Mouse (Mus musculus): ENCODE measurements around the gene Fam221a. TPM values are rescaled to one million over a fixed set of nuclear protein-coding genes. Genes with fewer than 3 reads are reported as not detected.

Gene Fam221a
- polyA plus RNA-seq (2012; rRNA removed), result 5.2 and 5.9 TPM in 2 replicates

DNA sequence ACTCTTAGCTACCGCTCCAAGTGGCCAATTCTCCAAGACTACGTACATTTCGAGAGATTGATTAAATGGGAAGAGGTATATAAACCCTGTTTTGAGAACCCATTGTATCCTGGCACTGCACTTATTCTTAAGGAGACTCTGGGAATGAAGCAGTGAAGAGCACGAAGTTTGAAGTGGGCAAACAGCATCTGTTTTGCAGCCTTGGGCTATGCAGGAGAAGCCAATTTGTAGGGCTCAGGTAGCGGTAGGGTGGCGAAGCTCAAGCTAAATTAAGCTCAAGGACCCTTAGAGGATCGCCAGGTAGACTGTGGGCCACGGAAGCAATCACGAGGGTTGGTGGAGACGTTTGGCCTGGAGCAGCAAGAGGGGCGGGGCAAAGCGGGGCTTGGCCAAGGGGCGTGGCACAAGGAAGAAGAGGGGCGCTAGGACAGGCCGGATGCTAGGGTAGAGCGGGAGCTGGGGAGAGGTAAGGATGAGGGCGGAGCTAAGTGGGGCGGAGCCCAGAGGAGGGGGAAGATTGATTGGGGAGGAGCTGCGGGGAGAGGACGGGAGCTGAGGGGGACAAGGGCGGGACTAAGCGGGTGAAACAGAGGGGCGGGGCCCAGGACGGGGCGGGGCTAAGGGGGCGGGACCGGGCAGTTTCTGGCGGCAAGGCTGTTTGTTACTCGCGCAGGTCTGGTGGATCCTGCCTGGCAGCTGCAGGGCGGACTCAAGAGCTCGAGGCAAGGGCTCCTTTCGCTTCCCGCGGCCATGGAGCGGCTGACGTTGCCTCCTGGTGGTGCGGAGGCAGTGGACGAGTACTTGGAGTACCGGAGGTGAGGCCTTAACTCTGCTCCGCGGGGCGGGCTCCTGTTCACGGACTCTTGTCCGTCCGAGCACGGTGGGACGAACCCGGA lies at the start of gene Fam221a:
Fam221a (plus strand) TSS at position 581 of the 896 bp plus-strand sequence.
- DNase-seq (ENCODE audit: low spot score), result peak; percentile 70

DNA sequence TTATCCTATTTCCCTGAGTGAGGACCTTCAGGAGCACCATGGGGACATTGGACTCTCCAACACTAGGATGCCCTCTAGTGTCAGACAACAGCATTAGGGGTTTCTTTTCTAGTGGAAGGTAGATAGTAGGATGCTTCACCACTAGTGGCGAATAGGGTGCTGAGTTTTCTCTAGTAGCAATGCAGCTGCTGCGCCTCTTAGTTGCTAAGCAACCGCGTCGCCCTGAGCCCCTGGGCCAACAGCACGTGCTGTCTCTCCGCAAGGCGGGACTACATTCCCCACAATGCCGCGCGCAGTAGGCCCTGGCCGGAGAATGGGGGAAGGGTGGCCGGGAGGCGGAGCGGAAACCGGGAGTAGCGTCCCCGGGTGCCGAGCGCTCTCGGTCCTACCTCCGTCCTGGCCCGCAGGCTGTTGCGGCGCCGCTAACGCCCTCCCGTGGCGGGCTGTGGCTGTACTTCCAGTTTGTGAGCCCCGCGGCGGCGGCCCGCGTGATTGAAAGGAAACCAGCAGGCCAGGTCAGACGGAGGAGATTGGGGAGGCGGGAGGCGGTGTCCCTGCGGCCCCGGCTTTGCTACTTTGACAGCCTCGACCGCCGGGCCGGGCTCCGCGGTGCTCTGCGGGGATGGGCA lies 48.5 kb upstream of the Fam221a start, which contains the start of gene Ccdc126:
Ccdc126 (plus strand) TSS at position 309 of the 629 bp plus-strand sequence.
- DNase-seq (ENCODE audit: low spot score), result peak; percentile 94

DNA sequence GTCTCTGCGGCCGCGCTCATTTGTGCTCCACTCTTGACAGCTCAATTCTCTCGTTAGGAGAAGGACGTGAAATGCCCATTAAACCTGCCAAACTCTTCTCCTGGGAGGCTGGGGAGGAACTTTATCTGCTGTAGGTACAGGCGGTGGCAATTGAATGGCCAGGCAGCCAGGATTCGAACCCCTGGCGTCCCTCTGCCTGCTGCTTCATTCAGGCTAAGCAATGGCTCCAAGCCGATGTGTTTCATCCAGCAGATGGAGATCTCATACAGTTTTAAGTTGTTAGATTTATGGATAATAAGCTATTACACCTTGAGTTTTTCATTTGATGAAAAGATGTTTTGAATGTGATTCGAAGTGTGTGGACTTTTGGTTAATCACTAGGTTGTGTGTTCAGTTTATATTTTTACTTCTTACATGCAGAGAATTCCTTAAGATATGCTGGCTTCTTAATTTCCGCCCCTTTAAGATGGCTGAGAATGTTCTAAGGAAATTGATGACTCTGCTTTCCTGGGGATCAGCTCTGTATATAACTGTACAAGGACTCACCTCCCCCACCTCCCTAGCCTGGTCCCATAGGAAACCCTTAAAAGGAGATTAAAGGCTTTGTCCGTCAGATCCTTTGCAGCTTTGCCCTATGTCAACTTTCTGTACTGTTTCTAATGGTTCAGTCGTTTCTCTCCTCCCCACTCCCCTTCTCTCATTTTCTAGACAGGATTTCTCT lies 47.8 kb upstream of the Fam221a start:
- no peak for DNase-seq (ENCODE audit: low spot score)

DNA sequence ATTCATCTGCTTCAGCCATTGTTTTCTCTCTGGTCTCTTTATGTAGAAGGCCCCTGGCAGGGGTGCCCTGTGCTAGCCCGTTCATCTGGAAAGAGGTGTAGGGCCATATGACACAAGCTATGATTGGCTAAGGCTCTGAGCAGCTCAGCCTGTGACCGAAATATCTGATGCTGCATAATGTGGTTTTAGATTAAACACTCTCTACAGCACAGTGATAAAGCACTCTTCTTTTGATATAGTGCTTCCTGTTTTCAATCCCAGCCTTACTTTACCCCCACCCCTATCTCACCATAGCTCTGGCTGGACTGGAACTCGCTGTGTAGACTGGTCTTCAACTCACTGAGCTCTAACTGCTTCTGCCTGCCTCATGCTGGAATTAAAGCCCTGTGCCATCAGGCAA lies 46.2 kb upstream of the Fam221a start:
- no peak for DNase-seq (ENCODE audit: low spot score)

DNA sequence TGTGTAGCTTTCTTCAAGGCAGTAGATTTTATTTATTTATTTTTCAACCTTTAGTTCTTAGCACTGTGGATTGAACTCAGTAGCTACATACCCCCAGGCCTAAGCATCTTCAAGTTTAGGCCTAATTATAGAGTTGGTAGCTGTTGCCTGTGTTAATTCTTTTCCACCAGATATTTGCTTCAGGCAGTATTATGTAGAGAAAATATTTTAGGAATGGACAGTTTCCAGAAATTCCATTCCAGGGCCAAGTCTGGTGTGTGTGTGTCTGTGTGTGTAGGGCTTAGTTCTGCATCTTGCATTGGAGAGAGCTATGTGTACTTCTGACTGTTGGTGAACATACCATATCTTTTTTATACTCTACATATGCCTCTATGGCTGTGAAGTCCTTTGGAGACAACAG lies 45.5 kb upstream of the Fam221a start:
- no peak for DNase-seq (ENCODE audit: low spot score)

DNA sequence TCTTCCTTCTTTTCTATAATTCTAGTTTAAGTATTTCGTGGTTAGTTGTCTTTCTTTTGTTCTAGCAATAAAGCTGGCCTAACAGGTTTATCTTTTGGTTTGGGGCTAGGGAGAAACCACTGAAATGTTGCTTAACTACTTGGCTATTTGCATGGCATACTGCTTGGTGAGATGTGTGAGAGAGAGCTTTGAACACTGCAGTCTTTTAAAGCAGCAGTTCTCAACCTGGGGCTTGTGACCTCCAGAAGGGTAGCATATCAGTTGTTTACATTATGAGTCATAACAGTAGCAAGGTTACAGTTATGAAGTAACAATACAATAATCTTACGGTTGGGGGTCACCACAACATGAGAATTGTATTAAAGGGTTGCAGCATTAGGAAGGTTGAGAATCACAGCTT lies 44.6 kb upstream of the Fam221a start:
- no peak for DNase-seq (ENCODE audit: low spot score)

DNA sequence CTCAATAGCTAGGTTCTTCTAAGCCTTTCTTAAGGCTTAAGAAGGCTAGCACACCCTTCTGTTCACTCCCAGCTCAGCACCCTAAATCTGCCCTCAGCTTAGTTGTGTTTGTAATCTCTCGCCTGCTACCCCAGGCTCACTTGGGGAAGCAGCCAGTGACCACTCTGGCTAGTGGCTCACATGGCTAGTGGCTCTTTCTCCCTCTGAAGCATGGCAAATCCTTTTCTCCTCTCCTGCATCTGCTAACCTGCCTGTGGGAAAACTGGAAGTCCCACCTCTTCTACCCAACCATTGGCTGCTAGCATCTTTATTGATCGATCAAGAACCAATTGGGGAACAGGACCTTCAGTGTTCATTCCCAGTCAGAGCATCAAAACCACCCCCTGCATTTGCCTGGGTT lies 43.0 kb upstream of the Fam221a start:
- no peak for DNase-seq (ENCODE audit: low spot score)

DNA sequence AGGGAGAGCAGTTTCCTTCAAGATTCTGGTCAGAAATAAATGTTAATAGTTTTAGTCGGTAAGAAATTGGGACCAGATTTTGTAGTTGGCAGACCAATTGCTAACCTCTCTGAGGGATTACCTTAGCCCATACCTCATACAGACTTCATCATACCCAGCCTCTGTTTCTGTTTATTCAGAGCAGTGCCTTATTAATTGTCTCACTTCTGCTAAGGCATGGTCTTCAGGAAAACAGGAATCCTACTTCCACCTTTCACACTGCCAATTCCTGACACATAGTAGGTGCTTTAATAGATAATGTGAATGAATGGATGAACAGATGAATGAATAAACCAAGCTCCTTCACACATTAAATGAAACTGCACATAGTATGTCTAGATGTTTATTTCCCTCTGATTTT lies 42.2 kb upstream of the Fam221a start:
- DNase-seq (ENCODE audit: low spot score), result no peak

DNA sequence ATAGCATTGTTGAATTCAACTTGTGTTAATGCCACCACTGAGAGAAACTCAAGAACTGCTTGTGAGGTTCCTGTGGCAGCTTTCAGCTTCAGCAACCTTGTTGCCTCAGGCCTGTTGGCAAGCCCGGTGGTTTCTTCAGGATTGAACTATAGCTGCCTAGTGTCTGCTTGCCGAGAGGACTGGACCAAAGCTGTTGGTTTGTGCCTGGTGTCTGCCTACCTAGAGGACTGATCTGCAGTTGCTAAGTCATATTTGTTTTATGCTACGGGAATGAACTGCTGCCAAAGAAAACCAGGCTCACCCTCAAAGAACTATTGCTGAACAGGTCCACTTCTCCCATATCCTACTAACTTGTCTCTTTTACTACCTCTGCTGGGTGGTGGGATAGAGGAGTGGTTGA lies 40.7 kb upstream of the Fam221a start:
- no peak for DNase-seq (ENCODE audit: low spot score)

DNA sequence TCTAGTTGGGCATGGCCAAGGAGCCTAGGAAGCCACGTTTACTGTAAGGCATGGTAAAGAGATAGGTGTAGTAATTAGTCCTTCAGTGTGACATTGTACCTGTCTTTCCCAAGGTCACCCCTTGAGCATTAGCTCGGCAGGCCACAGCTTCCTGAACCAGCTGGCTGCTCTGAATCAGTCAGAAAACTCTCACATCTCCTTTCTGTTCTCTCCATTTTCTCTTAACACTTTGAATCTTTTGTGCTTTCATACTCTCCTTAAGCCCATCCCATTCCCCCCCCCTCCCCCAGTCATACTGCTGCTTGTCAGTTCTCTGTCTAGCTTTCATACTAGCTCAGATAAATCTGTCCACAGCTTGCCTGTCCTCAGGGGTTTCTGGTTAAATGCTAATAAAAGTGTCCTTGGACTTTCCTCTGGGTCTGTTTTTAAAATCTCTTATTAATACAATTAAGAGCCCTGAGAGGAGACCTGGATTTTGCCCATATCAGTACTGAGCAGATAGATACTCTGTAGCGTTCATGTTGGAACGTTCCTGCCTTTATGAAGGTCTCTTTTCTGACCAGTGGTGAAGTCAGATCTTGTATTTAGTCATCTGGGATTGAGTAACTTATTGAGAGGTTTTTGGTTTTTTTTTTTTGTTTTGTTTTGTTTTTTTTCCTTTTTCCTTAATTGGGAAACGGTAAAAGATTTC lies 36.0 kb upstream of the Fam221a start:
- DNase-seq (ENCODE audit: low spot score), result no peak

DNA sequence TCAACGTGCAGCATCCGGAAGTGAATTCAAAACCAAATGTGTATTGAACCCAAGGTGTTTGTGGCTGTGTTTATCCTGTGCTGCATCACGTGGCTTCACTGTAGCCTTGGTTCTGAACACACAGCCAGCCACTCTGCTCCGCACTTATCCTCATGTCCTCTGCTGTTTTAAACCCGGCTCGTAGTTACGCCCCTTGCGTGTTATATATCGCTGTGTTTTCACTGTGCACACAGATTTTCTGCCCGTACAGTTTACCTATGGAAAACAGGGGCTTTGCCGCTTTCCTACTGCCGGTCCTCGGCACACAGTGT lies 35.5 kb upstream of the Fam221a start:
- DNase-seq (ENCODE audit: low spot score), result no peak

DNA sequence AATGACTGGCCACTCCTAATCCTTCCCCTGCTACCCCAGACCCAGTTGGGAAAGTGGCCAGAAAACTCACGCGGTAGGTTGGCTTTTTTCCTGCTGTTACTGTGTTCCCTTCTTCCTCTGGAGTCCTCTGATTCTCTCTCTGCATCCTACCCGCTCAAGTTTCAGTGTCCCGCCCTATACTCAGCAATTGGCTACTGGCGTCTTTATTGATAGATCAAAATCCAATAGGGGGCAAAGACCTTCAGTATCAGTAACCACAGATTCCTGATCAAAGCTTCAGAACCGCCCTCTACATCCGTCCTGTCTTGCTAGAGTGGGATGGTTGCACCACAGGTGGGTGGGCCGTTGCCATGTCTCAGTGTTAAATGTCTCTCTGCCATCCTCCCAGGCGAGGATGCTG lies 29.0 kb upstream of the Fam221a start:
- DNase-seq (ENCODE audit: low spot score), result no peak

DNA sequence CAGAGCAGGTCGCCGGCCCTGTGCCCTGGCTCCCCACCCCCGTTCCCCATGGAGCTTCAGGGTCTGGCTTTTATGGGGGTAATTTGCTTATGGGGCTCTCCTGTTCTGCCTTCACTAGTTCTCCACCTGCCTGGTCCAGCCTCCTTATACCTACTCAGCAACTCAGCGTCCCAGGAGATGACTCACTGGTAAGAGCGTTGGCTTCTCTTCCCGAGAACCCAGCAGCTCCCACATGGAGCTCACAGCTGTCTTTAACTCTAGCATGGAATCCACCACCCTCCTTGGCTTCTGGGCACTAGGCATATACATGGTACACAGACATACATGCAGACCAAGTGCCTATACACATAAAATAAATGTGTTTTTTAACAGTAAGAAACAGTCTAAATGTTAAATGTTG lies 28.4 kb upstream of the Fam221a start:
- DNase-seq (ENCODE audit: low spot score), result no peak

DNA sequence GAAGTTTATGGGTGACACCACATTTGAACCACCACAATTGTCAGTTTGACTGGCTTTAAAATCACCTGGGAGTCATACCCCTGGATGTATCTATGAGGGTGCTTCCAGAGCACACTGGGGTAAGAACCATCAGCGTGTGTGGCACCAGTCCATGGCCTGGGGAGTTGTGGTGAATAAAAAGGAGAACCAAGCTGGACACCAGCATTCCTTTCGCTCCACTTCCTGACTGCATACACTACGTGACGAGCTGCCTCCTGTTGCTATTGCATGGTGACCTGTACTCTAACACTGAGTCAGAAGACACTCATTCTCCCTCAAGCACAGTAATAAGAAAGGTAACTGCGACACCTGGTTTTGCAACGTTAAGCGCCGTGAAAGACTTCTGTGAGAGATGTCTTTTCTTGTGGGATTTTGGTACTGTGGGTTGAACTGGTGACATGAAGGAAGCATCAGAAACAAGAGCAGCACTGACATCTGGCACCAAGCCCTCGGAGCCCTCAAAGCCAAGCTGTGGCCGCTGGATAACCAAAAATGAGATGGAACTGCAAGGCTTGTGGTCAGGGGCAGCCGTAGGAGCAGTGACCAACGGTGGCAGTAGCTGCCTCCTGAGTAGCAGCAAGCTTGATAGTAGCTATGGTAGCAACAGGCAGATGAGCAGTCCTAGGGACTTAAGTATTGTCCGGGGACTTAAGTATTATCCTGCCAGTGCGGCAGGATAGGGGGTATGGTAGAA lies 23.6 kb upstream of the Fam221a start:
- DNase-seq (ENCODE audit: low spot score), result no peak

DNA sequence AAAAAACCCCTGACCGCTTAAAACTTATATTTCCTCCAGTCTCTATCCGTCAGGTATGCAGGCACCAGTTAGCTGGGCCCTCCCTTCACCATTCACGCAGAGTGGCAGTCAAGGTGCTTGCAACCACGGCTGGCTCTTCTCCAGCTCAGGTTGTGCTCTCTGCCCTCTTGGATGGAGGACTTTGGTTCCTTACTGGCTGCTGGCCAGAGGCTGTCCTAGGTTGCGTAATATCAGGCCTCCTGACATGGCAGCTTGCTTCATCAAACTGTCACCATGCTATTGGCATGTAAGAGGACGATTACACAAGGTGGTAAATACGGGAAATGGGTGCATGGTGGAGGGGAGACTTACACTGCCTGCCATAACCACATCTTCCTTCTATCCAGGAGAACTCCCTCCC lies 17.7 kb upstream of the Fam221a start:
- DNase-seq (ENCODE audit: low spot score), result no peak

DNA sequence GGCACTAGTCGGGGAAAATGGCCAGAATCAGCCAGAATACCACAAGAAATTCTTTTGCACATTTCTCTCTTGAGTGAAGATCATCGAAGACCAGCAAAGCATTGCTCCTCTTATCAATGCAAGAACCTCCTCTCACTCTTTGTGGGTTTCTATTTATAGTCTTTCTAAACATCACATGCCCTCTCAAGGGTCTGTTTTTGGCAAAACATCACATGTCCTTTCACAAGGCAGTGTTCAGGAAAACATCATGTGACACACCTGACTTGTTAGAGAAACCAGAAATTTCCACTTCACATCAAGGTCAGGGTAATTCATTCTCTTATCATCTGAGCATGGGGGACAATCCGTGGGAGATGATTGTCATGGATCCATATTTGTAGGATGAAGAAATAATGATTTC lies 12.9 kb upstream of the Fam221a start:
- no peak for DNase-seq (ENCODE audit: low spot score)

DNA sequence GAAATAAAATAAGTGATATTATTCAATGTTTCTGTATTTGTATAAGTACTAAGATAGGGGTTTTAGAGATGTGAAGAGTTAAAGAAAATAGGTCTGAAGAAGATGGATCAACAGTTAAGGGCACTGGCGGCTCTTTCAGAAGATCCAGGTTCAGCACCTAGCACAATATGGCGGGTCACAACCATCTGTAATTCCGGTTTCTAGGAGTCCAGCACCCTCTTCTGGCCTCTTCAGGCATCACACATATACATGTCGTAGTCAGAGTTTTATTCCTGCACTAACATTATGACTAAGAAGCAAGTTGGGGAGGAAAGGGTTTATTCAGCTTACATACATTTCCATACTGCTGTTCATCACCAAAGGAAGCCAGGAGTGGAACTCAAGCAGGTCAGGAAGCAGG lies 12.4 kb upstream of the Fam221a start:
- DNase-seq (ENCODE audit: low spot score), result no peak

DNA sequence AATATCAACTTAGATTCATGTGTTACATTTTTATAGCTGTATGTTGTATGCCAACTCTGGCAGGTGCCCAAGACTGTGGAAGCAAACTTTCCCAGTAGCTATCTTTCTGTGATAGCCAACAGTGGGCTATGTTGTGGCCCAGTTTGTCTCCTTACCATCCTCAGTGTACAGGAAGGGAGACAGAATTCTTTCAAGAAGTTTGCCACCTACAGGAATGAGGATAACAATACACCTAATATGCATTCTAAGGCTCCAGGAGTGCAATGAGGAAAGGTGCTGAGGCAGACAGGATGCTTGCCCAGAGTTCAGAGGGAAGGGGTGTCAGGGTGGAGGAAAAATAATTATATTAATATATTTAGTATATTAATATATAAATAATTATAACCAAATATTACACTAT lies 7.1 kb upstream of the Fam221a start:
- no peak for DNase-seq (ENCODE audit: low spot score)

DNA sequence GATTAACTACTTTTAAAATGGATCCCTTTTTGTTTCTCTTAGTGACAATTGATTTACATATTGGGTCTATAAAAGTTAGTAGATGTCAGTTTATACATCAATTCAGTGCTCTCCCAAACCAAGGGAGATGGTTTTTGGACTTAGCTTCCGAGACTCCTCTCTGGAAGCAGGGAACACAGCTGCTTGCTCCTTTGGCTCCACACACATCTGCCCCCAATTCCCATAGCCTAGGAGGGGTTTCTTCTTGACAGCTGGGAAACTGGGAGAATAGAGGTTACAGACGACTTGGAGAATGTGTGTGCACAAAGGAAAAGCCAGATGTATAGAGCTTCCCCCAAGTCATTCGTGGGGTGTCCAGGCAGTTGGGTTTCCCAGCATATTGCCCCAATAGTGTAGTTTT lies 673 bp downstream of the Fam221a start:
- no peak for DNase-seq (ENCODE audit: low spot score)

DNA sequence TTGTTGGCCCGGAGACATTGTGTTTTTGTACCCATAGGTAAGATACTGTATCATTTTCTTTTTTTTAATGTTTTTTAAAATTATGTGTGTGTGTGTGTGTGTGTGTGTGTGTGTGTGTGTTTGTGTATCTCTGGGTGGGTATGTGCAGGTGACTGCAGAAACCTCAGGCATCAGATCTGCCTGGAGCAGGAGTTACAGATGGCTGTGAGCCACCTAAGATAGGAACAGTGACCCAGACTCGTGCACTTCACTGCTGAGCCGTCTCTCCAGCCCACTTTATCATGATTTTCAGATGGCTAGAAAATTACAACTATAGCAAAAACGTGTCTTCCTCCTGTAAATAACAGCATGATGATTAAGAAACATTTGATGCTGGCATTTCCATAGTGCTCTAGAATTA lies 5.2 kb downstream of the Fam221a start:
- no peak for DNase-seq (ENCODE audit: low spot score)

DNA sequence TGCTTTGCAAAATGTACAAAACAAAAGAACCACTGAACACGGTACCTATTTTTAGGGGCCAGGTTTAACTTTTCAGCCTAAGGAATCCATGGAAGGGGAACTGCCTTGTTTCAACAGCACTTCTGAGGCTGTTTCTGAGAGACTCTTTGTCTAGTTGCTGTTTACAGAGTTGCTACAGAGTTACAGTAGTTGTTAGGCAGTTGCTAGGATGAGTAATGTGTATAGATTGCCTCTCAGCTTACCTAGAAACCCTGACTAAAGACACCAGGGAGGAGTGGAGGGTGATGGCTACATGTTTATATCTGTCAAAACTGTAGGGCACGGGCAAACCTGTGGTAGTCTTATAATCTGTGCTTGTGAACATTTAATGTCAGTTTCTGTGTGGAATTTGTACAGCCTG lies 6.4 kb downstream of the Fam221a start:
- DNase-seq (ENCODE audit: low spot score), result no peak

DNA sequence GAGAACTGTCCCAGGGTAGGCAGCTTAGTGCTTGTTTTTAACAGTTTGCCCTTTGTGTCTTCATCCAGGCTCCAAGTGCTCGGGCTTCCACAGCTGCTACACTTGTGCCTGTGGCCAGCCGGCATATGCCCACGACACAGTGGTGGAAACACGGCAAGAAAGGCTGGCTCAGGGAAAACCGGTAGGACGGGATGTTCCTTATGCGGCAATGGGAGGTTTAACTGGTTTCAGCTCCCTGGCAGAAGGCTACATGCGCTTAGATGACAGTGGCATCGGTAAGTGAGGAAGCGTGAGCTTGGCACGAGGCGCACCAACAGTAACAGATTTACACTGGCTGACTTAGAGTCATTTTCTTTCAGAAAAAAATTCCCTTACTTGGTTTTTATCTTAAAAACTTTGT lies 10.8 kb downstream of the Fam221a start:
- peak; percentile 25 for DNase-seq (ENCODE audit: low spot score)
